Mouse (Mus musculus): Measurements from ENCODE around the gene Fxyd2. TPM values are rescaled to one million over a fixed set of nuclear protein-coding genes. Genes with fewer than 3 reads are reported as not detected.

The Fxyd2 gene
- polyA plus RNA-seq, 1 experiment from 2014 or later: 14.3 TPM

GRCm38 (mm10) chr9:45383883-45384282 is 15.6 kb upstream of the Fxyd2 start:
- Histone ChIP-seq H3K27me3 (ENCODE audit: control insufficient read depth, insufficient read depth, low read depth, low read length) (no peaks in the 10 kb centered on the region), H3K4me1 (ENCODE audit: control insufficient read depth, insufficient read depth, low read length) (peaks cover 17% of the 10 kb centered on the region), H3K4me3 (ENCODE audit: low read depth, low read length) (no peak overlapping the region), H3K9me3 (replicated peaks; ENCODE audit: control insufficient read depth, low read length, poor library complexity, severe bottlenecking) (no peaks in the 10 kb centered on the region), H3K4me2 (ENCODE audit: low read length) (no peak overlapping the region), H3K36me3 (ENCODE audit: control insufficient read depth, insufficient read depth, low read length) (no peaks in the 10 kb centered on the region), H3K27ac (ENCODE audit: low read length) (no peak overlapping the region), H3K9ac (ENCODE audit: low read depth, low read length) (no peak overlapping the region)
- ATAC-seq: no peak
- WGBS: 89% methylated on average over 6 of the region's 6 CpGs

- WGBS: 86% methylated on average over 5 of the region's 5 CpGs
- Histone ChIP-seq H3K9ac (ENCODE audit: low read depth, low read length) (no peak overlapping the region), H3K4me3 (ENCODE audit: low read depth, low read length) (no peak overlapping the region), H3K4me1 (ENCODE audit: control insufficient read depth, insufficient read depth, low read length) (peaks cover 3% of the 10 kb centered on the region; the same call in 1 of the 2 replicates), H3K27me3 (ENCODE audit: control insufficient read depth, insufficient read depth, low read depth, low read length) (no peaks in the 10 kb centered on the region), H3K4me2 (ENCODE audit: low read length) (no peak overlapping the region), H3K27ac (ENCODE audit: low read length) (no peak overlapping the region), H3K36me3 (ENCODE audit: control insufficient read depth, insufficient read depth, low read length) (no peaks in the 10 kb centered on the region), H3K9me3 (replicated peaks; ENCODE audit: control insufficient read depth, low read length, poor library complexity, severe bottlenecking) (no peaks in the 10 kb centered on the region)
- no peak for ATAC-seq
Observed at GRCm38 (mm10) chr9:45386698-45387097, 12.8 kb upstream of the Fxyd2 start.

- 43% methylated on average over 12 of the region's 12 CpGs for WGBS
- Histone ChIP-seq H3K9ac (ENCODE audit: low read depth, low read length) (no peak overlapping the region), H3K27ac (ENCODE audit: low read length) (no peak overlapping the region), H3K4me2 (ENCODE audit: low read length) (no peak overlapping the region), H3K27me3 (ENCODE audit: control insufficient read depth, insufficient read depth, low read depth, low read length) (no peaks in the 10 kb centered on the region), H3K36me3 (ENCODE audit: control insufficient read depth, insufficient read depth, low read length) (peaks cover 6% of the 10 kb centered on the region), H3K9me3 (replicated peaks; ENCODE audit: control insufficient read depth, low read length, poor library complexity, severe bottlenecking) (no peaks in the 10 kb centered on the region), H3K4me1 (ENCODE audit: control insufficient read depth, insufficient read depth, low read length) (no peaks in the 10 kb centered on the region), H3K4me3 (ENCODE audit: low read depth, low read length) (no peak overlapping the region)
- ATAC-seq: peak; percentile 84
Observed at GRCm38 (mm10) chr9:45388385-45388994, 11.0 kb upstream of the Fxyd2 start.

DNA sequence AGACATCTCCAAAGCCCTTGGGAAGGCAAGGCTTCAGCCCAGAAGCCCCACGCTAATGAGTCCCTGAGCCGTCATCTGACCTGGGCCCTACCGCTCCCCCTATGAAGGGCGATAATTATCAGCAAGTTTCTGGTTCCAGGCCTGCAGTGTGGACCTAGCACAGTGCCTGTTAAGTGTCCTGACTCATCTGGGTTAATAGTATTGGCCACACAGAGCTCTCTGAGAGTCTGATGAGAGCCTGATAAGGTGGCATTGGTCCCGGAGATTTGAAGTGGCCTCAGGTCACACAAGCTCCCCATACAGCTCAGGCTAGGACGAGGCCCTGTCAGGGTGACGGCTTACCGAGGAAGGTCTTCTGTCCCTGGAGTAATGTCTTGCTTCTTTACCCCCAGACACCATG is 9.9 kb upstream of the Fxyd2 start:
- H3K9me3 ChIP-seq (replicated peaks; ENCODE audit: control insufficient read depth, low read length, poor library complexity, severe bottlenecking): no peaks in the 10 kb centered on the region
- H3K4me2 ChIP-seq (ENCODE audit: low read length): no peak overlapping the region
- no peak for ATAC-seq
- peaks cover 12% of the 10 kb centered on the region for H3K36me3 ChIP-seq (ENCODE audit: control insufficient read depth, insufficient read depth, low read length)
- no peak overlapping the region for H3K9ac ChIP-seq (ENCODE audit: low read depth, low read length)
- no peak overlapping the region for H3K4me3 ChIP-seq (ENCODE audit: low read depth, low read length)
- H3K4me1 ChIP-seq (ENCODE audit: control insufficient read depth, insufficient read depth, low read length): no peaks in the 10 kb centered on the region
- no peak overlapping the region for H3K27ac ChIP-seq (ENCODE audit: low read length)
- H3K27me3 ChIP-seq (ENCODE audit: control insufficient read depth, insufficient read depth, low read depth, low read length): no peaks in the 10 kb centered on the region
- 89% methylated on average over 8 of the region's 8 CpGs for WGBS

DNA sequence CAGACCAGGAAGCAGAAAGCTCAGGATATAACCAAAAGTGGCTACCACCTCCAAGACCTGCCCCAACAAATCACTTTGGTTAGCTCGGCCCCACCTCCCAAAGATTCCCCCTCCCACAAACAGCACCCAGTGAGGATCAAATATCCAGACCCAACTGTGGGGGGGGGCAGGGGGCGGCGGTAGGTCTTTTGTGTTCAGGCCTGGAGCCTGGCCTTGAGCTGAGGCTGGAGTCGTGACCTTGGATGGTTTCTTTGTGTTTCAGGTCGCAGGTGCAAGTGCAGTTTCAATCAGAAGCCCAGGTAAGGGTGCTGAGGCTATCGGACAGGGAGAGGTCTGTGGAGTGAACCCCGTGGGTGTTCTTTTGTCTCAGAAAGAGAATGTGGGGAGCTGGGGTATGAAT is 8.2 kb upstream of the Fxyd2 start:
- Histone ChIP-seq H3K9ac (ENCODE audit: low read depth, low read length) (no peak overlapping the region), H3K9me3 (replicated peaks; ENCODE audit: control insufficient read depth, low read length, poor library complexity, severe bottlenecking) (no peaks in the 10 kb centered on the region), H3K27ac (ENCODE audit: low read length) (no peak overlapping the region), H3K4me1 (ENCODE audit: control insufficient read depth, insufficient read depth, low read length) (no peaks in the 10 kb centered on the region), H3K27me3 (ENCODE audit: control insufficient read depth, insufficient read depth, low read depth, low read length) (no peaks in the 10 kb centered on the region), H3K4me3 (ENCODE audit: low read depth, low read length) (no peak overlapping the region), H3K4me2 (ENCODE audit: low read length) (no peak overlapping the region), H3K36me3 (ENCODE audit: control insufficient read depth, insufficient read depth, low read length) (peaks cover 14% of the 10 kb centered on the region)
- ATAC-seq: no peak
- 77% methylated on average over 7 of the region's 7 CpGs for WGBS

DNA sequence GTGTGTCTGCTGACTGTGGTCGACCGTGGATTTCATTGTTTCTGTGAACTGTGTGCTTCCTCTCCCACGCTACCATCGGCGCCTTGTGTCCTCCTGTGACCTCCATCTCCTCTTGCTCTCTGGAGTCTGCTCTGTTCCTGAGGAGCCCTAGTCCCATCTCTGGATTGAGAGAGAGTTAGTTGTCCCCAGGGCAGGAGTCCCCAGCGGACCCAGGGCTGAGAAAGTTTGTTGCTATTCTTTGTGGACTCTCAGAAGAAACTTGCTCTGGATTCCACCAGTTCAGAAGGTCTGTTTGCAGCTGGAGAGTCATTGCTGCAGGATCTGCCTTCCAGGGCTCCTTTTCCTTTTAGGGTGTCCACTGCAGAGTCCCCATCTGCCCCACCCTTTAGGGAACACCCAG is 4.3 kb upstream of the Fxyd2 start:
- H3K36me3 ChIP-seq (ENCODE audit: control insufficient read depth, insufficient read depth, low read length): peaks cover 14% of the 10 kb centered on the region
- H3K27ac ChIP-seq (ENCODE audit: low read length): no peak overlapping the region
- H3K4me1 ChIP-seq (ENCODE audit: control insufficient read depth, insufficient read depth, low read length): no peaks in the 10 kb centered on the region
- WGBS: 97% methylated on average over 6 of the region's 6 CpGs
- H3K4me2 ChIP-seq (ENCODE audit: low read length): no peak overlapping the region
- no peak overlapping the region for H3K9ac ChIP-seq (ENCODE audit: low read depth, low read length)
- no peak overlapping the region for H3K4me3 ChIP-seq (ENCODE audit: low read depth, low read length)
- H3K9me3 ChIP-seq (replicated peaks; ENCODE audit: control insufficient read depth, low read length, poor library complexity, severe bottlenecking): no peaks in the 10 kb centered on the region
- H3K27me3 ChIP-seq (ENCODE audit: control insufficient read depth, insufficient read depth, low read depth, low read length): no peaks in the 10 kb centered on the region
- ATAC-seq: no peak

GRCm38 (mm10) chr9:45395796-45396195 is 3.7 kb upstream of the Fxyd2 start:
- Histone ChIP-seq H3K36me3 (ENCODE audit: control insufficient read depth, insufficient read depth, low read length) (peaks cover 14% of the 10 kb centered on the region), H3K9me3 (replicated peaks; ENCODE audit: control insufficient read depth, low read length, poor library complexity, severe bottlenecking) (no peaks in the 10 kb centered on the region), H3K4me1 (ENCODE audit: control insufficient read depth, insufficient read depth, low read length) (no peaks in the 10 kb centered on the region), H3K4me3 (ENCODE audit: low read depth, low read length) (no peak overlapping the region), H3K4me2 (ENCODE audit: low read length) (no peak overlapping the region), H3K27ac (ENCODE audit: low read length) (no peak overlapping the region), H3K27me3 (ENCODE audit: control insufficient read depth, insufficient read depth, low read depth, low read length) (no peaks in the 10 kb centered on the region), H3K9ac (ENCODE audit: low read depth, low read length) (no peak overlapping the region)
- WGBS: 62% methylated on average over 3 of the region's 3 CpGs
- no peak for ATAC-seq

DNA sequence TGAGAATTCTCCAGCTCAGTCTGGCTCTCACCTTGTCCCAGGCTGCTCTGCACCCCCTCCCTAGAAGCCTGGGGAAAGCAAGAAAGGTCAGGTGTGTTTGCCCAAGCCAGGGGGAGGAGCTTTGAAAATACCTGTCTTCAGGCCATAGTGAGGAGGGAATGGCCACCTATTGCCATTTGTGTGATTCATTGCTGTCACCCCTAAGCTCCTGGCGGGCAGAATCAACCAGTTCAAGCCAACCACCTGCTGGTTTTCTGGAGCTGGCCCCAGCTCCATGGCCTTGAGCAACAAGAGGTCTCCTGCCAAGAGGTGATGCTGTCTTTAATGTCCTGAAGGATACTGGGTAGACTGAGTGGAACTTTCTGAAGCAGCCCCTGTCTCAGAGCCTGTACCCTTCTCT is 1.1 kb upstream of the Fxyd2 start:
- ATAC-seq: no peak
- H3K27me3 ChIP-seq (ENCODE audit: control insufficient read depth, insufficient read depth, low read depth, low read length): no peaks in the 10 kb centered on the region
- H3K4me1 ChIP-seq (ENCODE audit: control insufficient read depth, insufficient read depth, low read length): no peaks in the 10 kb centered on the region
- no peak overlapping the region for H3K4me3 ChIP-seq (ENCODE audit: low read depth, low read length)
- no peak overlapping the region for H3K27ac ChIP-seq (ENCODE audit: low read length)
- H3K9me3 ChIP-seq (replicated peaks; ENCODE audit: control insufficient read depth, low read length, poor library complexity, severe bottlenecking): no peaks in the 10 kb centered on the region
- WGBS: 52% methylated on average over 1 of the region's 1 CpGs
- no peak overlapping the region for H3K9ac ChIP-seq (ENCODE audit: low read depth, low read length)
- peaks cover 9% of the 10 kb centered on the region; the same call in 1 of the 2 replicates for H3K36me3 ChIP-seq (ENCODE audit: control insufficient read depth, insufficient read depth, low read length)
- H3K4me2 ChIP-seq (ENCODE audit: low read length): no peak overlapping the region

DNA sequence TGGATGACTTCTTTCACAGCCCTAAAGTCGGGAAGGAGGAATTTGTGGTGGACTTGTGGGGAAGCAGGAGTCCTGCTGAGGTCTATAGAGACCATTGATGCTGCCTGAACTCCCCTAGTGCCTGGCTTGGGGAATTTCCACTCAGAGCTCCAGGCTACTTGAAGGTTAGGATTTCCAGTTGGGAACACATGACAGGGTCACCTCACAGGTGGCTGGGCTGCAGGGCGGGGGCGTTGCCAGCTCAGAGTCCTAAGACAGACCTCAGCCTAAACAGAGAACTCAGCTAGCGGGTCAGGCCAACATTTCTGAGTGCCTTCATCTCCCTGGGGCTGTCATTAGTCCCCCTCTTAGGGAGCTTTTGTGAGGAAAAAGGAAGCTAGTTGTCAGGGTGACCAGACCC is 2.4 kb downstream of the Fxyd2 start:
- Histone ChIP-seq H3K4me3 (ENCODE audit: low read depth, low read length) (no peak overlapping the region), H3K9ac (ENCODE audit: low read depth, low read length) (no peak overlapping the region), H3K9me3 (replicated peaks; ENCODE audit: control insufficient read depth, low read length, poor library complexity, severe bottlenecking) (no peaks in the 10 kb centered on the region), H3K4me2 (ENCODE audit: low read length) (no peak overlapping the region), H3K36me3 (ENCODE audit: control insufficient read depth, insufficient read depth, low read length) (no peaks in the 10 kb centered on the region), H3K27me3 (ENCODE audit: control insufficient read depth, insufficient read depth, low read depth, low read length) (no peaks in the 10 kb centered on the region), H3K27ac (ENCODE audit: low read length) (no peak overlapping the region), H3K4me1 (ENCODE audit: control insufficient read depth, insufficient read depth, low read length) (no peaks in the 10 kb centered on the region)
- ATAC-seq: no peak
- WGBS: 53% methylated on average over 4 of the region's 4 CpGs

All from midbrain, embryonic 16.5 days (tissue).